Comparison of ENCODE assay signal across 10 mouse cellular contexts in genomic region chr3:89868357-89868756, GRCm38 (mm10). TPM values are rescaled to one million over a fixed set of nuclear protein-coding genes. Genes with fewer than 3 reads are reported as not detected.
DNase-seq lines count a peak whose midpoint lies in the region; ATAC-seq lines count a peak whose summit lies in the region.
"Had no signal": no experiment of that assay in that cellular context is flagged by ENCODE, and none has a peak within 500 bp of the region (broad histone marks: within the 10 kb centered on the region; RNA-seq: fewer than 3 reads in every experiment).

No protein-coding gene starts in this region.

- H3K4me1 ChIP-seq in kidney, embryonic 15.5 days: peaks cover 53% of the 10 kb centered on the region
- peaks cover 41% of the 10 kb centered on the region for H3K4me1 ChIP-seq in stomach, embryonic 15.5 days

- WGBS in kidney, embryonic 15.5 days: 10% methylated on average over 7 of the region's 7 CpGs
- WGBS in stomach, embryonic 15.5 days: 17% methylated on average over 7 of the region's 7 CpGs

- DNase-seq in gastrocnemius, postnatal 10 days: peak; percentile 38
- DNase-seq in gastrocnemius, adult 18-20 months (ENCODE audit: low spot score): no peak
- DNase-seq in right cerebral cortex, postnatal 14 days: peak; percentile 20
- no peak for DNase-seq in right cerebral cortex, adult 2 months (ENCODE audit: low spot score in 2 of 2)
- DNase-seq in frontal cortex, postnatal 10 days (ENCODE audit: low spot score in 2 of 2): no peak
- DNase-seq in spleen, postnatal 14 days (ENCODE audit: low spot score in 2 of 2): no peak

- H3K27me3 ChIP-seq in kidney, embryonic 15.5 days: no peaks in the 10 kb centered on the region
- no peaks in the 10 kb centered on the region for H3K27me3 ChIP-seq in stomach, embryonic 15.5 days (replicated peaks)

- H3K36me3 ChIP-seq in kidney, embryonic 15.5 days: no peaks in the 10 kb centered on the region
- H3K36me3 ChIP-seq in stomach, embryonic 15.5 days: no peaks in the 10 kb centered on the region

- H3K9me3 ChIP-seq in kidney, embryonic 15.5 days (replicated peaks): 0 out of 2 replicates have a peak, but pooled peaks cover 4% of the 10 kb centered on the region
- H3K9me3 ChIP-seq in stomach, embryonic 15.5 days: no peaks in the 10 kb centered on the region

- no peak overlapping the region for H3K9ac ChIP-seq in kidney, embryonic 15.5 days
- H3K9ac ChIP-seq in stomach, embryonic 15.5 days: no peak overlapping the region
- H3K9ac ChIP-seq: liver, embryonic 14.5 days had no signal

- peak overlapping the region; percentile 30; the same call in 1 of the 2 replicates for H3K4me2 ChIP-seq in kidney, embryonic 15.5 days
- H3K4me2 ChIP-seq in stomach, embryonic 15.5 days: peak overlapping the region; percentile 29

- H3K27ac ChIP-seq in kidney, embryonic 15.5 days: peak overlapping the region; percentile 70
- H3K27ac ChIP-seq in stomach, embryonic 15.5 days: peak overlapping the region; percentile 77
- H3K27ac ChIP-seq: liver, embryonic 14.5 days had no signal

- no peak overlapping the region for H3K4me3 ChIP-seq in kidney, embryonic 15.5 days (replicated peaks)
- H3K4me3 ChIP-seq in stomach, embryonic 15.5 days (replicated peaks): no peak overlapping the region

- peak; percentile 52; the same call in 1 of the 2 replicates for ATAC-seq in kidney, embryonic 15.5 days (replicated peaks; ENCODE audit: low FRiP score)
- ATAC-seq in stomach, embryonic 15.5 days (ENCODE audit: insufficient read depth, low FRiP score, low read depth): peak; percentile 29; the same call in 1 of the 2 replicates

RNA-seq across cellular contexts. Expression of gene She, which starts 37.2 kb away (rescaled TPM):
- total RNA-seq in gastrocnemius, postnatal 10 days (2021): 10 to 100 TPM in 1 of 2 experiments, 1 to 10 TPM in 1; 9.4 to 10.7 TPM
- total RNA-seq in gastrocnemius, adult 18-20 months (2021): 1 to 10 TPM; 2.8 to 4.8 TPM
- 6.6 and 7.5 TPM in 2 replicates for polyA plus RNA-seq in kidney, embryonic 15.5 days (2015; fragmentation: Nextera tagmentation; extraction: Ambion mirVana)
- 3.6 and 3.7 TPM in 2 replicates for polyA plus RNA-seq in stomach, embryonic 15.5 days (2015; fragmentation: Nextera tagmentation; extraction: Ambion mirVana)
- total RNA-seq: CH12.LX had no signal

RNA-seq across cellular contexts. Expression of gene Il6ra, which starts 44.6 kb away (rescaled TPM):
- total RNA-seq in gastrocnemius, postnatal 10 days (2021): 1 to 10 TPM; 2.4 to 3.1 TPM
- total RNA-seq in gastrocnemius, adult 18-20 months (2021): 1 to 10 TPM; 3.1 to 7.2 TPM
- polyA plus RNA-seq in kidney, embryonic 15.5 days (2015; fragmentation: Nextera tagmentation; extraction: Ambion mirVana): 0.87 and 1.1 TPM in 2 replicates
- polyA plus RNA-seq in stomach, embryonic 15.5 days (2015; fragmentation: Nextera tagmentation; extraction: Ambion mirVana): 3.2 TPM in 2 replicates

Comparison
In these comparisons a context has a peak if more than half of its experiments do, and no peak if none do; other contexts are left out.
1. DNase-seq: peak in gastrocnemius, postnatal 10 days (single experiment) and right cerebral cortex, postnatal 14 days (single experiment); none in gastrocnemius, adult 18-20 months (single experiment), right cerebral cortex, adult 2 months (0 of 2), frontal cortex, postnatal 10 days (0 of 2) and spleen, postnatal 14 days (0 of 2).